Mouse (Mus musculus) stomach, postnatal 0 days (tissue): ENCODE results near the gene Pck1. TPM values are rescaled to one million over a fixed set of nuclear protein-coding genes. Genes with fewer than 3 reads are reported as not detected.

ENCODE experiments used
- ATAC-seq: fragments of 200-750 bp; cut with Nextera tagmentation; 2 replicates; pipeline ENCODE4 v1.8.0; 2017; ENCODE audit not compliant: low FRiP score, low TSS enrichment
- DNase-seq: peaks from one replicate; pipeline ENCODE4 v3.0.0-alpha.2; 2016; ENCODE audit warnings: low spot score
- H3K27ac ChIP-seq: fragments of 300-500 bp; sonication (generic); replicated peaks from 2 replicates; pipeline ENCODE4 v1.5.1; 2014; ENCODE audit warnings: mild to moderate bottlenecking, control low read depth
- H3K27me3 ChIP-seq: fragments of 300-500 bp; sonication (generic); 2 replicates; pipeline ENCODE4 v1.6.1; 2014; ENCODE audit warnings: low read length; ENCODE audit not compliant: control insufficient read depth, insufficient read depth
- H3K36me3 ChIP-seq: fragments of 300-500 bp; sonication (generic); 2 replicates; pipeline ENCODE4 v1.6.1; 2014; ENCODE audit warnings: low read length, mixed read lengths; ENCODE audit not compliant: control insufficient read depth, insufficient read depth
- H3K4me1 ChIP-seq: fragments of 300-500 bp; sonication (generic); replicated peaks from 2 replicates; pipeline ENCODE4 v1.6.1; 2014; ENCODE audit warnings: antibody characterized with exemption; ENCODE audit not compliant: control insufficient read depth, insufficient read depth
- H3K4me2 ChIP-seq: fragments of 300-500 bp; sonication (generic); replicated peaks from 2 replicates; pipeline ENCODE4 v1.6.1; 2014; ENCODE audit warnings: low read depth, mild to moderate bottlenecking, control low read depth, moderate library complexity
- H3K4me3 ChIP-seq: fragments of 300-500 bp; sonication (generic); 2 replicates; pipeline ENCODE4 v1.5.1; 2014; ENCODE audit warnings: low read depth, low read length, control low read depth
- H3K9ac ChIP-seq: fragments of 300-500 bp; sonication (generic); 2 replicates; pipeline ENCODE4 v1.6.1; 2014; ENCODE audit warnings: mild to moderate bottlenecking, low read length, control low read depth, mixed read lengths
- H3K9me3 ChIP-seq: fragments of 300-500 bp; sonication (generic); 2 replicates; pipeline ENCODE4 v1.6.1; 2016; ENCODE audit warnings: low read length; ENCODE audit not compliant: control insufficient read depth
- CTCF ChIP-seq: IDR thresholded peaks from 2 replicates; pipeline ENCODE4 v1.5.1; 2016; ENCODE audit warnings: antibody characterized with exemption, low read depth, mild to moderate bottlenecking, moderate library complexity
- EP300 ChIP-seq: optimal IDR thresholded peaks from 2 replicates; pipeline ENCODE3; 2016; ENCODE audit warnings: antibody characterized with exemption
- WGBS: fragments of 180-500 bp; shearing (Covaris S2); extraction: QIAGEN DNeasy Blood & Tissue Kit; methylation state at CpG from one replicate; pipeline ENCODE4 v1.1.7; 2014; 5-methylcytosine and 5-hydroxymethylcytosine counted together
- polyA plus RNA-seq: library from polyadenylated mRNA; unstranded; fragments of >200 nt; fragmentation: Nextera tagmentation; extraction: Ambion mirVana; gene quantifications from 2 replicates; pipeline ENCODE4 v1.2.1, GENCODE M21; 2015

Gene Pck1
- polyA plus RNA-seq, 1 experiment from 2014 or later, result 0.59 TPM

DNA sequence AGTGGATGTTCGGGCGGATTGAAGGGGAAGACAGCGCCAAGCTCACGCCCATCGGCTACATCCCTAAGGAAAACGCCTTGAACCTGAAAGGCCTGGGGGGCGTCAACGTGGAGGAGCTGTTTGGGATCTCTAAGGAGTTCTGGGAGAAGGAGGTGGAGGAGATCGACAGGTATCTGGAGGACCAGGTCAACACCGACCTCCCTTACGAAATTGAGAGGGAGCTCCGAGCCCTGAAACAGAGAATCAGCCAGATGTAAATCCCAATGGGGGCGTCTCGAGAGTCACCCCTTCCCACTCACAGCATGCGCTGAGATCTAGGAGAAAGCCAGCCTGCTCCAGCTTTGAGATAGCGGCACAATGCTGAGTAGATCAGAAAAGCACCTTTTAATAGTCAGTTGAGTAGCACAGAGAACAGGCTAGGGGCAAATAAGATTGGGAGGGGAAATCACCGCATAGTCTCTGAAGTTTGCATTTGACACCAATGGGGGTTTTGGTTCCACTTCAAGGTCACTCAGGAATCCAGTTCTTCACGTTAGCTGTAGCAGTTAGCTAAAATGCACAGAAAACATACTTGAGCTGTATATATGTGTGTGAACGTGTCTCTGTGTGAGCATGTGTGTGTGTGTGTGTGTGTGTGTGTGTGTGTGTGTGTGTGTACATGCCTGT, 5.7 kb downstream of the Pck1 start:
- Histone ChIP-seq H3K4me3 (no peak overlapping the region), H3K36me3 (no peaks in the 10 kb centered on the region), H3K9me3 (no peaks in the 10 kb centered on the region), H3K4me1 (0 out of 2 replicates have a peak, but pooled peaks cover 2% of the 10 kb centered on the region), H3K27ac (no peak overlapping the region), H3K27me3 (no peaks in the 10 kb centered on the region), H3K9ac (no peak overlapping the region), H3K4me2 (no peak overlapping the region)
- ATAC-seq (no peak), DNase-seq (no peak)
- 88% methylated on average over 19 of the region's 19 CpGs for WGBS
- TF ChIP-seq EP300, result no peak
- no peak for TF ChIP-seq CTCF

DNA sequence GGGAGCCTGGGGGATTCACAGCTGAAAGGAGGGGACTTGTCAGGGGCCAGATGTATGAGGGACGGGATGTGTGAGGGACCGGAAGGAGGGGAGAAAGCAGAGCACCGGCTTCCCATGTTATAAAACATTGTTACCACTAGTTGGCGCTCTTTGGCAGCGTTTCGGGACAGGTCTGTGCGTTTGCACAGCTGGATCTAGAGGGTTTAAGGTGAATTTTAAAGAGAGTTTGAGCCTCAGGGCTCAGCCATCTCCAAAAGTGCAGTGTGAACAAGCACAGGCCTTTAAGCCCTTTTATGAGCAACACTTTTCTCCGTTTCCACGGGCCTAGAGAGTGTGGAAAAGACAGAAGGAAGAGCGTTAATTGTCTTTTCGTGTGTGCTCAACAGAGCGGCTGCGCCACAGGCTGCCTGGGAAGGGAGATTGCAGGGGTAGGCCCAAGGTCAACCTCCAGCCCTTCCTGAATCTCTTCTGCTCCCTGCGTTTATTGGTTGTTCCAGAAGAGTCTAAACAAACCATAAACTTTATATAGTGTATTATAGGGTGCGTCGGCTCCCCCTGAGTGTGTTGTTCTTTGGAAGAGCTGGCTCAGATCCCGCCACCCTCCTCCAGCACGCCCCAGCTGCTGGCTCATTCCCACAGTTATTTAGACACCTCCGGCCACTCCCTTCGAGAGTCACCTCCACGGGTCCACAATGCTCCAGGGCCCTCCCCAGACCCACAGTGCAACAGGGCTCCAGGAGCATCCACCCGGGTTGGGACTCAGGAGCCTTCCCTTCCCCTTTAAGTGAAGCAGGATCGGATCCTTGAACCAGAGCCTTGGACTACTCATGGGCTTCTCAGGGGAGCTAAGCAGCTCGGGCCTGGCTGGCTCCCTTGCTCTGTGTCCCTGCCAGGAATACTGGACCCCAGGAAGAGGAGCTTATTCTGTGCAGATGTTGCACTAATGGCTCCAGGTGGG, 6.8 kb downstream of the Pck1 start:
- DNase-seq (peak; percentile 74), ATAC-seq (peak; percentile 86)
- WGBS, result 27% methylated on average over 24 of the region's 24 CpGs
- no peak overlapping the region; the same call in 1 of the 2 replicates for H3K4me2 ChIP-seq
- H3K9ac ChIP-seq, result no peak overlapping the region
- no peaks in the 10 kb centered on the region for H3K27me3 ChIP-seq
- TF ChIP-seq EP300 (no peak), CTCF (peak; percentile 94)
- H3K4me1 ChIP-seq, result 0 out of 2 replicates have a peak, but pooled peaks cover 2% of the 10 kb centered on the region
- no peaks in the 10 kb centered on the region for H3K9me3 ChIP-seq
- H3K27ac ChIP-seq, result peak overlapping the region; percentile 75
- no peaks in the 10 kb centered on the region for H3K36me3 ChIP-seq
- no peak overlapping the region for H3K4me3 ChIP-seq

- Histone ChIP-seq H3K27ac (no peak overlapping the region), H3K27me3 (no peaks in the 10 kb centered on the region), H3K9me3 (no peaks in the 10 kb centered on the region), H3K9ac (no peak overlapping the region), H3K4me1 (0 out of 2 replicates have a peak, but pooled peaks cover 2% of the 10 kb centered on the region), H3K4me3 (no peak overlapping the region), H3K4me2 (no peak overlapping the region), H3K36me3 (no peaks in the 10 kb centered on the region)
- WGBS, result 72% methylated on average over 8 of the region's 8 CpGs
- DNase-seq (no peak), ATAC-seq (no peak)
- TF ChIP-seq CTCF (no peak), EP300 (no peak)
Observed at GRCm38 (mm10) chr2:173163380-173163779, 10.5 kb downstream of the Pck1 start.

DNA sequence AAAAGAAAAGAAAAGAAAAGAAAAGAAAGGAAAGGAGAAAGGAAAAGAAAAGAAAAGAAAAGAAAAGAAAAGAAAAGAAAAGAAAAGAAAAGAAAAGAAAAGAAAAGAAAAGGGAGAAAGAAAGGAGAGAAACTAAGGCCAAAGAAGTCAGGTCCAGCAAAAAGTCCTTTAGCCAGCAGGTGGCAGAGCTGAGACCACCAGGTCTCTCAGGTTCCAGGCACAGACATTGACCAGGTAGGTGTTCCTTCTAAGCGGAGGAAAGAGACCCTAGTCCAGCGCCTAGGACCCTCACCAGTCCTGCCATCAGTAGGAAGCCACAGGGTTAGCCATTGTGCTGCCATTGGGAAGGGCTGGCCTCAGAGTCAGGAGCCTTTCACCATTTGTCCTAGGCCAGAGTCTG, 11.5 kb downstream of the Pck1 start:
- H3K4me3 ChIP-seq, result no peak overlapping the region
- H3K9me3 ChIP-seq, result no peaks in the 10 kb centered on the region
- no peak overlapping the region for H3K9ac ChIP-seq
- TF ChIP-seq CTCF (peak; percentile 75), EP300 (no peak)
- DNase-seq (peak; percentile 56), ATAC-seq (no peak)
- H3K36me3 ChIP-seq, result no peaks in the 10 kb centered on the region
- 45% methylated on average over 2 of the region's 2 CpGs for WGBS
- H3K27me3 ChIP-seq, result no peaks in the 10 kb centered on the region
- H3K4me2 ChIP-seq, result no peak overlapping the region
- no peak overlapping the region for H3K27ac ChIP-seq
- H3K4me1 ChIP-seq, result 0 out of 2 replicates have a peak, but pooled peaks cover 2% of the 10 kb centered on the region

DNA sequence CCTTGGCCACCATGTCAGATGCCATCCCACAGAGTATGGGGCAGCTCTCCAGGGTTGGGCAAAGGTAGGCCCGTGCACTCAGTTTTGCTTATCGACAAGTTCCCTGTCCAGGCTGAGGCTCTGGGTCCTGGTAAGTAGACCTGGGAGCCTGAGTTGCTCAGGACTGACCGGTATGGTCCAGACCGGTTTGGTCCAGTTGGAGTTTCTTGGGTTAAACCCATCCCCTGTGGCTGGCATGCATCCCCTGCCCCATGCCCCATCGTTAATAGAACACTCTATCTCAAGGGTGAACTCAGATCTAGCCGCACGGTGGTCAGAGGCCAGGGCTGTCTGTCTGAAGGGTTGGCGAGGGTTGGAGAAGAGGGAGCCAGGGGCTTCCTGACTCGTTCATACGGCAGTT, 12.1 kb downstream of the Pck1 start:
- Histone ChIP-seq H3K4me1 (0 out of 2 replicates have a peak, but pooled peaks cover under 1% of the 10 kb centered on the region), H3K36me3 (no peaks in the 10 kb centered on the region), H3K27ac (no peak overlapping the region), H3K9me3 (no peaks in the 10 kb centered on the region), H3K9ac (no peak overlapping the region), H3K4me3 (no peak overlapping the region), H3K4me2 (no peak overlapping the region), H3K27me3 (no peaks in the 10 kb centered on the region)
- WGBS, result 90% methylated on average over 10 of the region's 10 CpGs
- ATAC-seq (no peak), DNase-seq (no peak)
- TF ChIP-seq EP300 (no peak), CTCF (no peak)
